Mouse (Mus musculus) testis, adult 2 months (tissue): Measurements from ENCODE around the gene Rgs9.

ENCODE experiments used
- CTCF ChIP-seq: fragments of 200-500 bp; IDR thresholded peaks from 2 replicates; pipeline ENCODE4 v1.5.1; 2012; ENCODE audit warnings: low read depth, mild to moderate bottlenecking, inconsistent platforms, low read length, moderate library complexity; ENCODE audit not compliant: control insufficient read depth, insufficient read depth, insufficient replicate concordance
- POLR2A ChIP-seq: fragments of 200-500 bp; IDR thresholded peaks from 2 replicates; pipeline ENCODE4 v1.6.1; 2012; ENCODE audit warnings: low read depth, mild to moderate bottlenecking, inconsistent platforms, low read length, moderate library complexity; ENCODE audit not compliant: control insufficient read depth

GRCm38 (mm10) chr11:109305680-109306079 lies 7.8 kb upstream of the Rgs9 start:
- no peak for TF ChIP-seq CTCF
- TF ChIP-seq POLR2A: no peak
